Mouse (Mus musculus) embryonic facial prominence, embryonic 11.5 days (tissue): Measurements from ENCODE around the gene Hfm1. TPM values are rescaled to one million over a fixed set of nuclear protein-coding genes. Genes with fewer than 3 reads are reported as not detected.
A peak's percentile ranks its signal among the peaks of the same experiment; 100 is the strongest.

Experiments used
- ATAC-seq: fragments of 200-750 bp; cut with Nextera tagmentation; replicated peaks from 2 replicates; pipeline ENCODE4 v1.8.0; 2017; ENCODE audit warnings: low read depth; ENCODE audit not compliant: insufficient number of reproducible peaks, low FRiP score, low TSS enrichment
- DNase-seq: peaks from one replicate; pipeline ENCODE4 v3.0.0-alpha.2; 2015; ENCODE audit warnings: low spot score
- H3K27ac ChIP-seq: fragments of 300-500 bp; sonication (generic); replicated peaks from 2 replicates; pipeline ENCODE4 v1.5.1; 2014; ENCODE audit warnings: mild to moderate bottlenecking, low read depth, low read length, control low read depth
- H3K27me3 ChIP-seq: fragments of 300-500 bp; sonication (generic); 2 replicates; pipeline ENCODE4 v1.6.1; 2014; ENCODE audit warnings: mild to moderate bottlenecking, low read length, moderate library complexity, mixed read lengths; ENCODE audit not compliant: control insufficient read depth, insufficient read depth
- H3K36me3 ChIP-seq: fragments of 300-500 bp; sonication (generic); replicated peaks from 2 replicates; pipeline ENCODE4 v1.6.1; 2014; ENCODE audit warnings: low read depth, mild to moderate bottlenecking, low read length, moderate library complexity, mixed read lengths; ENCODE audit not compliant: control insufficient read depth, insufficient read depth
- H3K4me1 ChIP-seq: fragments of 300-500 bp; sonication (generic); 2 replicates; pipeline ENCODE4 v1.6.1; 2014; ENCODE audit warnings: low read length, mixed read lengths; ENCODE audit not compliant: control insufficient read depth, insufficient read depth
- H3K4me2 ChIP-seq: fragments of 300-500 bp; sonication (generic); 2 replicates; pipeline ENCODE4 v1.6.1; 2014; ENCODE audit warnings: low read depth, mild to moderate bottlenecking, control low read depth, low read length, moderate library complexity
- H3K4me3 ChIP-seq: fragments of 300-500 bp; sonication (generic); 2 replicates; pipeline ENCODE4 v1.5.1; 2014; ENCODE audit warnings: low read depth, low read length, control low read depth
- H3K9ac ChIP-seq: fragments of 300-500 bp; sonication (generic); replicated peaks from 2 replicates; pipeline ENCODE4 v1.6.1; 2014; ENCODE audit warnings: mild to moderate bottlenecking, control low read depth, low read length
- H3K9me3 ChIP-seq: fragments of 300-500 bp; sonication (generic); replicated peaks from 2 replicates; pipeline ENCODE4 v1.6.1; 2016; ENCODE audit warnings: mild to moderate bottlenecking, low read length, inconsistent platforms, mixed read lengths; ENCODE audit not compliant: control insufficient read depth
- WGBS: fragments of 180-500 bp; shearing (Covaris S2); extraction: QIAGEN DNeasy Blood & Tissue Kit; methylation state at CpG from one replicate; pipeline ENCODE4 v1.1.7; 2014; 5-methylcytosine and 5-hydroxymethylcytosine counted together
- polyA plus RNA-seq: library from polyadenylated mRNA; unstranded; fragments of >200 nt; fragmentation: Nextera tagmentation; extraction: Ambion mirVana; gene quantifications from 2 replicates; pipeline ENCODE4 v1.2.1, GENCODE M21; 2014

Hfm1 gene
- polyA plus RNA-seq, 1 experiment from 2014 or later: 5.1 TPM

GRCm38 (mm10) chr5:106831401-106831800 is 94.7 kb downstream of the Hfm1 start:
- no peak overlapping the region for H3K9ac ChIP-seq
- H3K36me3 ChIP-seq: no peaks in the 10 kb centered on the region
- WGBS: 57% methylated on average over 6 of the region's 6 CpGs
- no peaks in the 10 kb centered on the region; the same call in 1 of the 2 replicates for H3K27me3 ChIP-seq
- no peak for ATAC-seq
- H3K27ac ChIP-seq: no peak overlapping the region
- no peaks in the 10 kb centered on the region for H3K9me3 ChIP-seq
- no peak overlapping the region for H3K4me2 ChIP-seq
- no peaks in the 10 kb centered on the region for H3K4me1 ChIP-seq
- peak; percentile 46 for DNase-seq
- H3K4me3 ChIP-seq: no peak overlapping the region

- H3K4me3 ChIP-seq: no peak overlapping the region
- no peak overlapping the region for H3K27ac ChIP-seq
- DNase-seq (no peak), ATAC-seq (no peak)
- H3K4me2 ChIP-seq: no peak overlapping the region
- 49% methylated on average over 4 of the region's 4 CpGs for WGBS
- H3K9ac ChIP-seq: no peak overlapping the region
- no peaks in the 10 kb centered on the region for H3K4me1 ChIP-seq
- H3K9me3 ChIP-seq: no peaks in the 10 kb centered on the region
- no peaks in the 10 kb centered on the region for H3K36me3 ChIP-seq
- H3K27me3 ChIP-seq: no peaks in the 10 kb centered on the region; the same call in 1 of the 2 replicates
Observed at GRCm38 (mm10) chr5:106830775-106831174, 95.3 kb downstream of the Hfm1 start.

GRCm38 (mm10) chr5:106826740-106827139 is 99.4 kb downstream of the Hfm1 start:
- H3K27me3 ChIP-seq: no peaks in the 10 kb centered on the region; the same call in 1 of the 2 replicates
- H3K4me2 ChIP-seq: no peak overlapping the region
- no peaks in the 10 kb centered on the region for H3K9me3 ChIP-seq
- no peak overlapping the region for H3K9ac ChIP-seq
- H3K36me3 ChIP-seq: no peaks in the 10 kb centered on the region
- no peak overlapping the region for H3K27ac ChIP-seq
- DNase-seq (no peak), ATAC-seq (no peak)
- H3K4me1 ChIP-seq: no peaks in the 10 kb centered on the region
- no peak overlapping the region for H3K4me3 ChIP-seq

- Histone ChIP-seq H3K27ac (no peak overlapping the region), H3K4me1 (no peaks in the 10 kb centered on the region), H3K27me3 (no peaks in the 10 kb centered on the region; the same call in 1 of the 2 replicates), H3K36me3 (no peaks in the 10 kb centered on the region), H3K9me3 (no peaks in the 10 kb centered on the region), H3K4me2 (no peak overlapping the region), H3K4me3 (no peak overlapping the region), H3K9ac (no peak overlapping the region)
- WGBS: 59% methylated on average over 8 of the region's 8 CpGs
- ATAC-seq: no peak
- DNase-seq: no peak
Observed at GRCm38 (mm10) chr5:106826044-106826443, 100.1 kb downstream of the Hfm1 start.

GRCm38 (mm10) chr5:106825301-106825853 is 100.7 kb downstream of the Hfm1 start:
- WGBS: 5% methylated on average over 19 of the region's 19 CpGs
- Histone ChIP-seq H3K4me1 (no peaks in the 10 kb centered on the region), H3K9ac (peak overlapping the region; percentile 57), H3K27ac (no peak overlapping the region), H3K4me3 (peak overlapping the region; percentile 29), H3K27me3 (no peaks in the 10 kb centered on the region; the same call in 1 of the 2 replicates), H3K9me3 (no peaks in the 10 kb centered on the region), H3K36me3 (no peaks in the 10 kb centered on the region), H3K4me2 (peak overlapping the region; percentile 71)
- ATAC-seq: 0 out of 2 replicates have a peak, but pooled peaks have one; percentile 29
- peak; percentile 62 for DNase-seq

- 89% methylated on average over 5 of the region's 5 CpGs for WGBS
- Histone ChIP-seq H3K4me2 (no peak overlapping the region), H3K4me1 (no peaks in the 10 kb centered on the region), H3K9ac (no peak overlapping the region), H3K9me3 (no peaks in the 10 kb centered on the region), H3K36me3 (no peaks in the 10 kb centered on the region), H3K4me3 (no peak overlapping the region), H3K27ac (no peak overlapping the region), H3K27me3 (no peaks in the 10 kb centered on the region; the same call in 1 of the 2 replicates)
- DNase-seq (no peak), ATAC-seq (no peak)
Observed at GRCm38 (mm10) chr5:106824716-106825115, 101.4 kb downstream of the Hfm1 start.

- 84% methylated on average over 8 of the region's 8 CpGs for WGBS
- Histone ChIP-seq H3K4me2 (no peak overlapping the region), H3K9ac (no peak overlapping the region), H3K27me3 (no peaks in the 10 kb centered on the region), H3K9me3 (no peaks in the 10 kb centered on the region), H3K27ac (no peak overlapping the region), H3K4me3 (no peak overlapping the region), H3K36me3 (no peaks in the 10 kb centered on the region), H3K4me1 (no peaks in the 10 kb centered on the region)
- DNase-seq (no peak), ATAC-seq (no peak)
Observed at GRCm38 (mm10) chr5:106819630-106820029, 106.5 kb downstream of the Hfm1 start.

- Histone ChIP-seq H3K4me2 (no peak overlapping the region), H3K4me1 (no peaks in the 10 kb centered on the region), H3K9ac (no peak overlapping the region), H3K4me3 (no peak overlapping the region), H3K9me3 (no peaks in the 10 kb centered on the region), H3K27ac (no peak overlapping the region), H3K27me3 (no peaks in the 10 kb centered on the region; the same call in 1 of the 2 replicates), H3K36me3 (no peaks in the 10 kb centered on the region)
- DNase-seq: no peak
- WGBS: 41% methylated on average over 15 of the region's 15 CpGs
- no peak for ATAC-seq
Observed at GRCm38 (mm10) chr5:106815923-106816654, 110.0 kb downstream of the Hfm1 start.
